Mouse (Mus musculus): ENCODE measurements at regions not wholly inside any gene's neighbourhood (a gene's known extent, or its start where the extent isn't known, plus 50 kb on each side); places are given as distances from the start of the nearest gene placed in this dataset.

DNA sequence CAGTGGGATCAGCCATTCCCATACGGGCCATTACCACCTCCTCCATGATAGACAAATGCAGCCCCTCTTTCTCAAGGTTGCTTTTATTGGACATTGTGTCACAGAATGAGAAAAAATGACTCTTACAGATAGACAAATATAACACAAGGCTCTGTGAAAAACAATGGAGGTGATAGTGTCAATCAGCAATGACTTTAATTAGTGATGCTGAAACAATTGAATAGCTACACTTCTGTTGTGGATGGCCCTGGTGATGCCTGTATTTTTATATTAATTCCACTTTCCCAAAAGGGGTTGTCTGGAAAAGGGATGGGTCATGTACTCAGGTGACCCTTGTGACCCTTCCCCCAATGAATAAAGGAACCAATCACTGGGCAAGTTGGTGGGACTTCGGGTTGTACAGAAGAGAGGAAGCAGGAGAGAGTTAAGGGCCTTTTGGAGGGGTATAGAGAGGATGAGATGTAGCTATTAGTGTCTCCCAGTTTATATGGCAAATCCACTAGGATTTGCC lies 71.5 kb upstream of the Coch start:
- no peaks in the 10 kb centered on the region for H3K79me2 ChIP-seq (ENCODE audit: control insufficient read depth, insufficient read depth, low read length, poor library complexity)
- H3K27me3 ChIP-seq (ENCODE audit: control insufficient read depth in 1 of 2, insufficient read depth in 2 of 2, low read length in 2 of 2), result no peaks in the 10 kb centered on the region; a peak in 1 of 4 replicates
- H3K27ac ChIP-seq (ENCODE audit: control insufficient read depth, low read depth, low read length), result no peak overlapping the region

DNA sequence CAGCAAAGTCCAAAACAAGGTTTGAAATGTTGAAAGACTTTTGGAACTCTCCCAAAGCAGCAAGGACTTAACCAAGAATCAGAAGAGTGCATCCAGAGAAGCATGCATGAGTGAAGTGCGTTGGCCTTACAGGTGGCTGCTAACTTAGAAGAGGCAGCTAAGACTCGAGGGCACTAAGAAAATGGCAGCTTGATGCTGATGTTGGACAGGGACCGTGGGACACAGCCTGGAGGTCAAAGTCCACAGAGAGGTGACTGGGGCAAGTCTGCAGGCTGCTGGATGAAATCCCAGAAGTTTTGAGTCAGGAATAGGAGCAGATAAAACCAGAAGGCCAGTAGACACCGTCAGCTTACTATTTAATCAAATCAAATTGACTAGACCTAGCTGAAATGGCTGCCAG lies 69.3 kb upstream of the Coch start:
- no peak for DNase-seq (ENCODE audit: low read depth, low spot score)
- no peak overlapping the region for H3K4me3 ChIP-seq (ENCODE audit: control insufficient read depth in 1 of 2, insufficient read depth in 1 of 2, low read depth in 2 of 2, low read length in 2 of 2)
- no peaks in the 10 kb centered on the region for H3K9me3 ChIP-seq (replicated peaks; ENCODE audit: insufficient read depth, low read length)
- no peak for TF ChIP-seq MXI1 (IDR thresholded peaks at IDR 0.05; ENCODE audit: low read depth, low read length)
- H3K9ac ChIP-seq (ENCODE audit: control insufficient read depth, low read depth, low read length, poor library complexity, severe bottlenecking), result no peak overlapping the region
- H3K27ac ChIP-seq (ENCODE audit: control insufficient read depth, low read depth, low read length), result no peak overlapping the region
- H3K79me2 ChIP-seq (ENCODE audit: control insufficient read depth, insufficient read depth, low read length, poor library complexity), result no peaks in the 10 kb centered on the region
- H3K4me1 ChIP-seq (ENCODE audit: control insufficient read depth in 1 of 2, insufficient read depth in 2 of 2, low read length in 2 of 2), result no peaks in the 10 kb centered on the region
- H3K36me3 ChIP-seq (ENCODE audit: control insufficient read depth in 1 of 2, insufficient read depth in 2 of 2, low read length in 2 of 2), result no peaks in the 10 kb centered on the region
- H3K27me3 ChIP-seq (ENCODE audit: control insufficient read depth in 1 of 2, insufficient read depth in 2 of 2, low read length in 2 of 2), result no peaks in the 10 kb centered on the region; a peak in 1 of 4 replicates

More for the DNA sequence above, 71.5 kb upstream of the Coch start:
- H3K4me1 ChIP-seq (ENCODE audit: control insufficient read depth in 1 of 2, insufficient read depth in 2 of 2, low read length in 2 of 2), result no peaks in the 10 kb centered on the region
- H3K36me3 ChIP-seq (ENCODE audit: control insufficient read depth in 1 of 2, insufficient read depth in 2 of 2, low read length in 2 of 2), result no peaks in the 10 kb centered on the region
- no peak overlapping the region for H3K9ac ChIP-seq (ENCODE audit: control insufficient read depth, low read depth, low read length, poor library complexity, severe bottlenecking)
- TF ChIP-seq MXI1 (IDR thresholded peaks at IDR 0.05; ENCODE audit: low read depth, low read length) (no peak), TCF12 (IDR thresholded peaks at IDR 0.05; ENCODE audit: low read depth, low read length) (no peak), ELF1 (IDR thresholded peaks at IDR 0.05; ENCODE audit: low read depth, low read length) (no peak), GABPA (IDR thresholded peaks at IDR 0.05; ENCODE audit: low read depth, low read length) (no peak), TBP (IDR thresholded peaks at IDR 0.05; ENCODE audit: low read depth, low read length) (no peak)
- no peak overlapping the region for H3K4me3 ChIP-seq (ENCODE audit: control insufficient read depth in 1 of 2, insufficient read depth in 1 of 2, low read depth in 2 of 2, low read length in 2 of 2)
- DNase-seq (ENCODE audit: low read depth, low spot score), result no peak
- H3K9me3 ChIP-seq (replicated peaks; ENCODE audit: insufficient read depth, low read length), result no peaks in the 10 kb centered on the region

DNA sequence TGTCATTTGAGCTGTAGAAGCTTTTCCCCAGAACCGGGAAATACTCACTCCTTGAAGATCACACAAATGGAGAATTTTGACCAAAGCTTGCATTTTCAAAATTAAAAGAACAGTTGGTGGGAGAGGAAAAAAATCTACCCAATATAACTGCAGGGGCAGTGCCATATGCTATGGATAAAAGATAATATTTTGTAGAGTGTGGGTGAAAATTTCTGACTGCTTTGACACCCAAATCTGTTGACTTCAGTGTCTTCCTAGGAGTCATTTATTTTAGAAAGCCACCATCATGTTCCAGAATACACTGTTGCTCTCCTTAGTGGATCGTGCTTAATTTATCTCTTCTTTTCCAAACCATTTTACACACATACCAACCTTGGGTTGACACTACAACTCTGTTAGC lies 65.3 kb upstream of the Coch start:
- H3K9ac ChIP-seq (ENCODE audit: control insufficient read depth, low read depth, low read length, poor library complexity, severe bottlenecking), result no peak overlapping the region
- no peaks in the 10 kb centered on the region for H3K79me2 ChIP-seq (ENCODE audit: control insufficient read depth, insufficient read depth, low read length, poor library complexity)
- H3K27me3 ChIP-seq (ENCODE audit: control insufficient read depth in 1 of 2, insufficient read depth in 2 of 2, low read length in 2 of 2), result no peaks in the 10 kb centered on the region; a peak in 2 of 4 replicates
- no peak overlapping the region for H3K4me3 ChIP-seq (ENCODE audit: control insufficient read depth in 1 of 2, insufficient read depth in 1 of 2, low read depth in 2 of 2, low read length in 2 of 2)
- no peak for DNase-seq (ENCODE audit: low read depth, low spot score)
- no peak overlapping the region for H3K27ac ChIP-seq (ENCODE audit: control insufficient read depth, low read depth, low read length)
- no peak for TF ChIP-seq TCF12 (IDR thresholded peaks at IDR 0.05; ENCODE audit: low read depth, low read length)
- TF ChIP-seq BHLHE40 (IDR thresholded peaks at IDR 0.05; ENCODE audit: borderline replicate concordance, low read depth, low read length), result no peak
- no peak for TF ChIP-seq GABPA (IDR thresholded peaks at IDR 0.05; ENCODE audit: low read depth, low read length)
- TF ChIP-seq NELFE (IDR thresholded peaks at IDR 0.05; ENCODE audit: low read depth, low read length), result no peak
- no peak for TF ChIP-seq CHD1 (IDR thresholded peaks at IDR 0.05; ENCODE audit: low read depth, low read length)
- no peak for TF ChIP-seq MAZ (IDR thresholded peaks at IDR 0.05; ENCODE audit: low read depth, low read length)
- TF ChIP-seq MAFK (IDR thresholded peaks at IDR 0.05; ENCODE audit: borderline replicate concordance, low read depth, low read length), result no peak
- no peak for TF ChIP-seq HCFC1 (IDR thresholded peaks at IDR 0.05; ENCODE audit: low read depth, low read length)
- no peak for TF ChIP-seq GATA1 (IDR thresholded peaks at IDR 0.05; ENCODE audit: low read depth, low read length)
- no peak for TF ChIP-seq POLR2AphosphoS2 (IDR thresholded peaks at IDR 0.05; ENCODE audit: low read length)
- TF ChIP-seq MYC (IDR thresholded peaks at IDR 0.05; ENCODE audit: low read depth, low read length), result no peak
- TF ChIP-seq ZKSCAN1 (IDR thresholded peaks at IDR 0.05; ENCODE audit: low read depth, low read length), result no peak
- no peak for TF ChIP-seq RCOR1 (IDR thresholded peaks at IDR 0.05; ENCODE audit: low read depth, low read length)
- TF ChIP-seq JUND (IDR thresholded peaks at IDR 0.05; ENCODE audit: low read depth, low read length), result no peak
- TF ChIP-seq UBTF (IDR thresholded peaks at IDR 0.05; ENCODE audit: borderline replicate concordance, insufficient read depth, low read depth, low read length), result no peak
- TF ChIP-seq E2F4 (IDR thresholded peaks at IDR 0.05; ENCODE audit: borderline replicate concordance, low read depth, low read length), result no peak
- no peak for TF ChIP-seq KAT2A (conservative IDR thresholded peaks at IDR 0.05; ENCODE audit: low read depth, low read length)
- TF ChIP-seq NRF1 (IDR thresholded peaks at IDR 0.05; ENCODE audit: insufficient read depth, low read depth, low read length, poor library complexity, severe bottlenecking), result no peak
- no peak for TF ChIP-seq ZMIZ1 (IDR thresholded peaks at IDR 0.05; ENCODE audit: low read depth, low read length)
- TF ChIP-seq TAL1 (IDR thresholded peaks at IDR 0.05; ENCODE audit: low read length), result no peak
- H3K36me3 ChIP-seq (ENCODE audit: control insufficient read depth in 1 of 2, insufficient read depth in 2 of 2, low read length in 2 of 2), result no peaks in the 10 kb centered on the region
- H3K4me1 ChIP-seq (ENCODE audit: control insufficient read depth in 1 of 2, insufficient read depth in 2 of 2, low read length in 2 of 2), result no peaks in the 10 kb centered on the region
- no peaks in the 10 kb centered on the region for H3K9me3 ChIP-seq (replicated peaks; ENCODE audit: insufficient read depth, low read length)
